Mouse (Mus musculus) small intestine, adult 2 months (tissue): Measurements from ENCODE around the gene Tyw1.

Experiments used
- CTCF ChIP-seq: fragments of 200-500 bp; IDR thresholded peaks from 2 replicates; pipeline ENCODE4 v1.5.1; 2012; ENCODE audit warnings: low read depth, mild to moderate bottlenecking, control low read depth, inconsistent platforms, low read length, moderate library complexity, mixed read lengths; ENCODE audit not compliant: insufficient replicate concordance, insufficient read length; ENCODE audit errors: extremely low read depth
- POLR2A ChIP-seq: fragments of 200-500 bp; IDR thresholded peaks from 2 replicates; pipeline ENCODE4 v1.6.1; 2012; ENCODE audit warnings: low read depth, mild to moderate bottlenecking, control low read depth, inconsistent platforms, low read length, moderate library complexity

DNA sequence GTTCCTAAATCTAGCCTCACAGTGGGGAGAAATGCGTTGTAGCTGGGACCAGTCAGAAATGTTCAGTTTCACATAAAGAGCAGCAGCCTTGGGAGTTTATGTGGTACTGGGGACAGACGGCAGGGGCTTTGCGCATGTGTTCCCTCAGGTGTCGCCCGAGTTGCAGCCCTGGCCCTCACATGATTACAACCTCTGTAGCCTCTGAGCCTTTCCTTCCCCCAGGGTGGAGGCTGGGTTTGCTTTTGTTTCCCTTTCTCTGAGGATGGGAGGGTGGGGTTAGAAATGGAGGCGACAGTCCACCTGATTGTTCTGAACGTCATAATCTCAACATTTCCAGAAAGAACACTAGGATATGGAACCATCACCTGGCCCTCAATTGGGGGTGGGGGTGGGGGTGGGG, 52.5 kb downstream of the Tyw1 start:
- no peak for TF ChIP-seq CTCF
- TF ChIP-seq POLR2A: no peak
